Mouse (Mus musculus): ENCODE results near the gene Pfkp. TPM values are rescaled to one million over a fixed set of nuclear protein-coding genes. Genes with fewer than 3 reads are reported as not detected.

The Pfkp gene
- polyA plus RNA-seq (2015; fragmentation: Nextera tagmentation; extraction: Ambion mirVana) = 419 and 526 TPM in 2 replicates

DNA sequence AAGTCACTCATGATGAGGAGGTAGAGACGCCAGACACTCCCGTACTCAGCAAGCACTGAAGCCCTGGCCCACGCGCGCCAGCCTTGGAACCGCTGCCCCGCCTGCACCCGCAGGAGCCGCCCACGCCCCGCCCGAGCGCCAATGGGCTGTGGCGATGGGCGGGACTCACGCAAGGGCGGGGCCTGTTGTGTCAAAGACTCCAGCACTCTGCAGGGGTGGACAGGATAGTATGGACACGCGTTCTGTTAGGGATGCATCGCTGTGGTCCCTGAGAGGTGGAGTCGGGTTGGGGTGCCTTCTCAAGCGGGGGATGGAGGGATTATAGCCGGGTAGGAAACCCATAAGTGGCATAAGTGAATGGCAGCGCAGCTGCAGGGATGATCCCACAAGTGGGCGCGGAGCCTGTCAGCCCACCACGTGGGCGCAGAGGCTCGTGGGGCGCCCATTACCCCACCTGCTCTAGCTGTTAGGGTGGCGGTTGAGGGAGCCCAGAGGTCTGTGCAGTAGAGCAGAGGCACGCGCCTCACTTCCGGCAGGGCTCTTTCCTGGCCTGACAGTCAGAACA, at the start of gene Pfkp:
Gene Pfkp, minus strand, starts transcription at position 109 of the 565 bp plus-strand sequence.

Other genes with a start within 250 kb of the Pfkp start
- 28.6 and 32.1 TPM in 2 replicates for gene Pitrm1, start 100.6 kb downstream of the Pfkp start, polyA plus RNA-seq (2015; fragmentation: Nextera tagmentation; extraction: Ambion mirVana)